Mouse (Mus musculus): ENCODE measurements around the gene Sipa1l3. TPM values are rescaled to one million over a fixed set of nuclear protein-coding genes. Genes with fewer than 3 reads are reported as not detected.
A peak's percentile ranks its signal among the peaks of the same experiment; 100 is the strongest.

The Sipa1l3 gene
- total and polyA plus RNA-seq, 3 experiments = 8.9 to 10.7 (median 9.1) TPM

- Histone ChIP-seq H3K27me3 (ENCODE audit: control insufficient read depth, insufficient read depth, low read length) (no peaks in the 10 kb centered on the region), H3K79me2 (replicated peaks; ENCODE audit: control insufficient read depth, insufficient read depth, low read length) (no peaks in the 10 kb centered on the region), H3K9ac (ENCODE audit: low read depth, low read length) (no peak overlapping the region), H3K27ac (no peak overlapping the region), H3K4me3 (no peak overlapping the region), H3K4me1 (ENCODE audit: control insufficient read depth, insufficient read depth, low read length) (peaks cover 6% of the 10 kb centered on the region), H3K36me3 (ENCODE audit: control insufficient read depth, insufficient read depth, low read length) (no peaks in the 10 kb centered on the region)
- DNase-seq = no peak
- intact Hi-C loops (cut with DNase I) = no loop called here
- TF ChIP-seq POLR2A (IDR thresholded peaks at IDR 0.05; ENCODE audit: insufficient read depth, low read depth, low read length) (no peak), CTCF (IDR thresholded peaks at IDR 0.05) (no peak), EP300 (IDR thresholded peaks at IDR 0.05; ENCODE audit: insufficient read depth, low read depth, low read length) (no peak)
- WGBS = 69% methylated on average over 15 of the region's 15 CpGs
These were observed 86.1 kb downstream of the Sipa1l3 start for GRCm38 (mm10) chr7:29432180-29432946.

DNA sequence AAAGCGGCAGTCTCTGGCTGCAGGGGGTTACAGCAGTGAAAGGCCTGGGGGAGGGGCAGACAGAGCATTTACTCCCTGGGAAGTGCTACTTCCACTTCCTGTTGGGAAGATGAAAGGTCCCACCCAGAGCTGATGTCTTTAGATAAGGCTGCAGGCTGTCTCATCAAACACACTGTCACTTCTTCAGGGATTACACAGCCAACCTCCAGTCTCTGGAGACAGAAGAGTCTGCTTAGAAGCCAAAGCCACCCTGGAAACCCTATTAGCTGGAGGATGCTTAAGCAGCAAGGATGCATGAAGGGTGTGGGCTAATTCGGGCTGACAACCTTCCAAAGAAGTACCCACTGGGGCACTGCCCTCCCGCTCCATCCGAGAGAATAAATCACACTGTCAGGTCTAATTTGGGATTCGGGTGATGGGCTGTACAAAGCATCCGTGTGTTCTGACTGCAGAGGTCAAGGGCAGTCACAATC lies 87.7 kb downstream of the Sipa1l3 start:
- TF ChIP-seq POLR2A (IDR thresholded peaks at IDR 0.05; ENCODE audit: insufficient read depth, low read depth, low read length) = no peak
- TF ChIP-seq CTCF (IDR thresholded peaks at IDR 0.05) = no peak
- no peak for TF ChIP-seq EP300 (IDR thresholded peaks at IDR 0.05; ENCODE audit: insufficient read depth, low read depth, low read length)
- Histone ChIP-seq H3K4me1 (ENCODE audit: control insufficient read depth, insufficient read depth, low read length) (peaks cover 7% of the 10 kb centered on the region), H3K79me2 (replicated peaks; ENCODE audit: control insufficient read depth, insufficient read depth, low read length) (no peaks in the 10 kb centered on the region), H3K4me3 (no peak overlapping the region), H3K36me3 (ENCODE audit: control insufficient read depth, insufficient read depth, low read length) (no peaks in the 10 kb centered on the region), H3K27me3 (ENCODE audit: control insufficient read depth, insufficient read depth, low read length) (no peaks in the 10 kb centered on the region), H3K9ac (ENCODE audit: low read depth, low read length) (no peak overlapping the region), H3K27ac (no peak overlapping the region)
- intact Hi-C loops (cut with DNase I) = no loop called here
- DNase-seq = no peak
- WGBS = 17% methylated on average over 6 of the region's 6 CpGs

- no peak for TF ChIP-seq CTCF (IDR thresholded peaks at IDR 0.05)
- TF ChIP-seq POLR2A (IDR thresholded peaks at IDR 0.05; ENCODE audit: insufficient read depth, low read depth, low read length) = no peak
- TF ChIP-seq EP300 (IDR thresholded peaks at IDR 0.05; ENCODE audit: insufficient read depth, low read depth, low read length) = no peak
- H3K4me3 ChIP-seq = no peak overlapping the region
- intact Hi-C loops (cut with DNase I) = loop anchor here (10.0 kb wide), 1 partner anchor 59 kb away; no protein-coding TSS in a partner anchor
- no peaks in the 10 kb centered on the region for H3K36me3 ChIP-seq (ENCODE audit: control insufficient read depth, insufficient read depth, low read length)
- H3K27me3 ChIP-seq (ENCODE audit: control insufficient read depth, insufficient read depth, low read length) = no peaks in the 10 kb centered on the region
- H3K9ac ChIP-seq (ENCODE audit: low read depth, low read length) = no peak overlapping the region
- H3K4me1 ChIP-seq (ENCODE audit: control insufficient read depth, insufficient read depth, low read length) = peaks cover 14% of the 10 kb centered on the region
- H3K27ac ChIP-seq = no peak overlapping the region
- H3K79me2 ChIP-seq (replicated peaks; ENCODE audit: control insufficient read depth, insufficient read depth, low read length) = no peaks in the 10 kb centered on the region
- DNase-seq = no peak
- 85% methylated on average over 8 of the region's 8 CpGs for WGBS
These were observed 92.4 kb downstream of the Sipa1l3 start for GRCm38 (mm10) chr7:29426056-29426455.

- TF ChIP-seq EP300 (IDR thresholded peaks at IDR 0.05; ENCODE audit: insufficient read depth, low read depth, low read length) (no peak), POLR2A (IDR thresholded peaks at IDR 0.05; ENCODE audit: insufficient read depth, low read depth, low read length) (no peak), CTCF (IDR thresholded peaks at IDR 0.05) (no peak)
- no peaks in the 10 kb centered on the region for H3K79me2 ChIP-seq (replicated peaks; ENCODE audit: control insufficient read depth, insufficient read depth, low read length)
- peaks cover 11% of the 10 kb centered on the region for H3K4me1 ChIP-seq (ENCODE audit: control insufficient read depth, insufficient read depth, low read length)
- H3K4me3 ChIP-seq = no peak overlapping the region
- no peaks in the 10 kb centered on the region for H3K27me3 ChIP-seq (ENCODE audit: control insufficient read depth, insufficient read depth, low read length)
- DNase-seq = no peak
- H3K9ac ChIP-seq (ENCODE audit: low read depth, low read length) = no peak overlapping the region
- intact Hi-C loops (cut with DNase I) = loop anchor here (10.0 kb wide), 1 partner anchor 59 kb away; no protein-coding TSS in a partner anchor
- H3K36me3 ChIP-seq (ENCODE audit: control insufficient read depth, insufficient read depth, low read length) = no peaks in the 10 kb centered on the region
- no peak overlapping the region for H3K27ac ChIP-seq
- WGBS = 78% methylated on average over 7 of the region's 7 CpGs
These were observed 93.0 kb downstream of the Sipa1l3 start for GRCm38 (mm10) chr7:29425413-29425827.

- peaks cover 11% of the 10 kb centered on the region for H3K4me1 ChIP-seq (ENCODE audit: control insufficient read depth, insufficient read depth, low read length)
These were observed 93.8 kb downstream of the Sipa1l3 start for GRCm38 (mm10) chr7:29424690-29425089.

DNA sequence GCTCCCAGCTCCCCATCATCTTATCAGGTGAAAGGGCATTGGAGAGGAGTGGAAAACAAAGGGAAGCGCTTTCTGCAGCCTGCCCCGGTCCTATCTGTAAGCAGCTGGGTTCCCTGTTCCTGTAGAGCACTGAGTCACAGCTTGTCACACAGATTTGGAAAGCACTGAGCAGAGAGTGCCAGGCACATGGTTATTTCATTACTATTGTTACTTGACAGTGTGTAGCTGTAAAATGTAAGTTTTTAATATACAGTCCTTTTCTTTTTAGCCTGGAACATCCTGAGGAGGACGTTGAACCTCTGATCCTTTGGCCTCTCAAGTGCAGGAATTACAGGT lies 96.6 kb downstream of the Sipa1l3 start:
- H3K27me3 ChIP-seq (ENCODE audit: control insufficient read depth, insufficient read depth, low read length) = no peaks in the 10 kb centered on the region

More at GRCm38 (mm10) chr7:29424690-29425089, 93.8 kb downstream of the Sipa1l3 start:
- 18% methylated on average over 5 of the region's 5 CpGs for WGBS
- no peak for DNase-seq
- intact Hi-C loops (cut with DNase I) = loop anchor here (10.0 kb wide), 1 partner anchor 60 kb away; no protein-coding TSS in a partner anchor
- TF ChIP-seq POLR2A (IDR thresholded peaks at IDR 0.05; ENCODE audit: insufficient read depth, low read depth, low read length) (no peak), CTCF (IDR thresholded peaks at IDR 0.05) (peak; percentile 19), EP300 (IDR thresholded peaks at IDR 0.05; ENCODE audit: insufficient read depth, low read depth, low read length) (no peak)
- Histone ChIP-seq H3K9ac (ENCODE audit: low read depth, low read length) (no peak overlapping the region), H3K27me3 (ENCODE audit: control insufficient read depth, insufficient read depth, low read length) (no peaks in the 10 kb centered on the region), H3K27ac (no peak overlapping the region), H3K36me3 (ENCODE audit: control insufficient read depth, insufficient read depth, low read length) (no peaks in the 10 kb centered on the region), H3K4me3 (no peak overlapping the region), H3K79me2 (replicated peaks; ENCODE audit: control insufficient read depth, insufficient read depth, low read length) (no peaks in the 10 kb centered on the region)

More for the DNA sequence above, 96.6 kb downstream of the Sipa1l3 start:
- H3K27ac ChIP-seq = no peak overlapping the region
- no peaks in the 10 kb centered on the region for H3K36me3 ChIP-seq (ENCODE audit: control insufficient read depth, insufficient read depth, low read length)
- no peak for DNase-seq
- no peaks in the 10 kb centered on the region for H3K79me2 ChIP-seq (replicated peaks; ENCODE audit: control insufficient read depth, insufficient read depth, low read length)
- no peak overlapping the region for H3K9ac ChIP-seq (ENCODE audit: low read depth, low read length)
- 32% methylated on average over 3 of the region's 3 CpGs for WGBS
- H3K4me3 ChIP-seq = no peak overlapping the region
- peaks cover 11% of the 10 kb centered on the region for H3K4me1 ChIP-seq (ENCODE audit: control insufficient read depth, insufficient read depth, low read length)
- TF ChIP-seq EP300 (IDR thresholded peaks at IDR 0.05; ENCODE audit: insufficient read depth, low read depth, low read length) (no peak), CTCF (IDR thresholded peaks at IDR 0.05) (no peak), POLR2A (IDR thresholded peaks at IDR 0.05; ENCODE audit: insufficient read depth, low read depth, low read length) (no peak)
- intact Hi-C loops (cut with DNase I) = loop anchor here (10.0 kb wide), 1 partner anchor 63 kb away; no protein-coding TSS in a partner anchor

Data from heart, adult 2 months (tissue).